8 mouse cellular contexts compared by ENCODE assay signal in genomic region chr16:38376841-38377249, GRCm38 (mm10). TPM values are rescaled to one million over a fixed set of nuclear protein-coding genes. Genes with fewer than 3 reads are reported as not detected.
A peak's percentile ranks its signal among the peaks of the same experiment; 100 is the strongest.
DNase-seq lines count a peak whose midpoint lies in the region; ATAC-seq and TF ChIP-seq lines count a peak whose summit lies in the region.

No protein-coding gene starts in this region.

- H3K27ac ChIP-seq in heart, postnatal 0 days (ENCODE audit: low read depth), result peak overlapping the region; percentile 27
- peak overlapping the region; percentile 47; the same call in 1 of the 2 replicates for H3K27ac ChIP-seq in liver, embryonic 11.5 days (ENCODE audit: low read depth, low read length)
- peak overlapping the region; percentile 71; the same call in 1 of the 2 replicates for H3K27ac ChIP-seq in neural tube, embryonic 14.5 days (ENCODE audit: low read depth, low read length)

- H3K4me2 ChIP-seq in heart, postnatal 0 days (ENCODE audit: low read depth, low read length), result peak overlapping the region; percentile 36
- H3K4me2 ChIP-seq in liver, embryonic 11.5 days, result peak overlapping the region; percentile 58
- peak overlapping the region; percentile 41 for H3K4me2 ChIP-seq in neural tube, embryonic 14.5 days (ENCODE audit: low read depth, low read length)

- 34% methylated on average over 8 of the region's 8 CpGs for WGBS in heart, postnatal 0 days
- WGBS in liver, embryonic 11.5 days, result 36% methylated on average over 8 of the region's 8 CpGs
- 60% methylated on average over 8 of the region's 8 CpGs for WGBS in neural tube, embryonic 14.5 days

- no peaks in the 10 kb centered on the region for H3K27me3 ChIP-seq in G1E (ENCODE audit: insufficient read depth, low read length)
- no peaks in the 10 kb centered on the region for H3K27me3 ChIP-seq in heart, postnatal 0 days (ENCODE audit: control insufficient read depth, insufficient read depth, low read length)
- H3K27me3 ChIP-seq in liver, embryonic 11.5 days (replicated peaks; ENCODE audit: control insufficient read depth, insufficient read depth, low read length), result no peaks in the 10 kb centered on the region
- H3K27me3 ChIP-seq in neural tube, embryonic 14.5 days (ENCODE audit: control insufficient read depth, insufficient read depth, low read length), result no peaks in the 10 kb centered on the region

- no peak for TF ChIP-seq CTCF in G1E (IDR thresholded peaks at IDR 0.05; ENCODE audit: low read depth, low read length)
- TF ChIP-seq CTCF in heart, postnatal 0 days (IDR thresholded peaks at IDR 0.05; ENCODE audit: low read depth), result no peak

- peak; percentile 27 for ATAC-seq in cerebellum, adult (ENCODE audit: insufficient number of reproducible peaks, low FRiP score, low TSS enrichment)
- no peak for ATAC-seq in G1E (ENCODE audit: extremely low read depth, insufficient number of reproducible peaks, low FRiP score, poor library complexity, severe bottlenecking)
- ATAC-seq in heart, postnatal 0 days (ENCODE audit: insufficient read depth, low read depth), result 0 out of 2 replicates have a peak, but pooled peaks have one; percentile 6
- no peak for ATAC-seq in liver, embryonic 11.5 days (replicated peaks; ENCODE audit: low FRiP score)
- ATAC-seq in neural tube, embryonic 14.5 days (ENCODE audit: low read depth), result peak; percentile 62

- H3K4me1 ChIP-seq in G1E (ENCODE audit: insufficient read depth, low read depth, low read length), result peaks cover 76% of the 10 kb centered on the region
- H3K4me1 ChIP-seq in heart, postnatal 0 days (ENCODE audit: control insufficient read depth, insufficient read depth), result peaks cover 14% of the 10 kb centered on the region; the same call in 1 of the 2 replicates
- H3K4me1 ChIP-seq in liver, embryonic 11.5 days (replicated peaks; ENCODE audit: control insufficient read depth, insufficient read depth, low read length), result peaks cover 48% of the 10 kb centered on the region
- no peaks in the 10 kb centered on the region; the same call in 1 of the 2 replicates for H3K4me1 ChIP-seq in neural tube, embryonic 14.5 days (ENCODE audit: control insufficient read depth, insufficient read depth, low read length)

- intact Hi-C loops in left cerebral cortex, postnatal 4 days (cut with DNase I), result no loop called here

- 0 out of 2 replicates have a peak overlapping the region, but pooled peaks have one; percentile 29 for H3K9ac ChIP-seq in heart, postnatal 0 days (replicated peaks; ENCODE audit: low read depth, low read length)
- H3K9ac ChIP-seq in liver, embryonic 11.5 days (ENCODE audit: low read depth, low read length), result peak overlapping the region; percentile 43
- peak overlapping the region; percentile 44; the same call in 1 of the 2 replicates for H3K9ac ChIP-seq in neural tube, embryonic 14.5 days (replicated peaks; ENCODE audit: low read depth, low read length)

- H3K9me3 ChIP-seq in G1E (replicated peaks), result no peaks in the 10 kb centered on the region
- H3K9me3 ChIP-seq in heart, postnatal 0 days (replicated peaks; ENCODE audit: control insufficient read depth, low read length), result no peaks in the 10 kb centered on the region
- no peaks in the 10 kb centered on the region for H3K9me3 ChIP-seq in liver, embryonic 11.5 days (ENCODE audit: control insufficient read depth, low read length)
- no peaks in the 10 kb centered on the region for H3K9me3 ChIP-seq in neural tube, embryonic 14.5 days (ENCODE audit: control insufficient read depth, low read length)

- H3K4me3 ChIP-seq in G1E (ENCODE audit: low read depth, low read length), result peak overlapping the region; percentile 50; the same call in 1 of the 2 replicates
- peak overlapping the region; percentile 19 for H3K4me3 ChIP-seq in heart, postnatal 0 days (ENCODE audit: low read depth, low read length)
- H3K4me3 ChIP-seq in liver, embryonic 11.5 days (ENCODE audit: low read depth, low read length), result peak overlapping the region; percentile 36
- peak overlapping the region; percentile 9; the same call in 1 of the 2 replicates for H3K4me3 ChIP-seq in neural tube, embryonic 14.5 days (ENCODE audit: low read depth, low read length)

- TF ChIP-seq EP300 in heart, postnatal 0 days (IDR thresholded peaks at IDR 0.05; ENCODE audit: low read depth), result no peak

- DNase-seq in cerebellum, adult 18-20 months, result no peak
- no peak for DNase-seq in G1E (ENCODE audit: low spot score)
- peak; percentile 5 for DNase-seq in heart, postnatal 0 days (ENCODE audit: low spot score)
- DNase-seq in liver, embryonic 11.5 days (ENCODE audit: low spot score), result no peak
- no peak for DNase-seq in left cerebral cortex, postnatal 4 days
- no peak for DNase-seq in gastrocnemius, postnatal 10 days

- peaks cover 31% of the 10 kb centered on the region for H3K36me3 ChIP-seq in G1E (replicated peaks)
- H3K36me3 ChIP-seq in heart, postnatal 0 days (replicated peaks; ENCODE audit: control insufficient read depth, insufficient read depth, low read length), result peaks cover 66% of the 10 kb centered on the region
- no peaks in the 10 kb centered on the region for H3K36me3 ChIP-seq in liver, embryonic 11.5 days (ENCODE audit: control insufficient read depth, insufficient read depth, low read length)
- no peaks in the 10 kb centered on the region for H3K36me3 ChIP-seq in neural tube, embryonic 14.5 days (ENCODE audit: control insufficient read depth, insufficient read depth, low read length)

RNA-seq across cellular contexts. Expression of gene Popdc2, which starts 14.8 kb away (rescaled TPM):
- 22.7 and 25.7 TPM in 2 replicates for total RNA-seq in G1E (2014; fragmentation: Nextera tagmentation)
- 2.8 and 4.3 TPM in 2 replicates for total RNA-seq in G1E (2017)
- polyA plus RNA-seq in G1E (2012), result 5.0 and 5.4 TPM in 2 replicates
- 982 and 1,104 TPM in 2 replicates for total RNA-seq in heart, postnatal 0 days (2014; rRNA removed; ENCODE audit: low replicate concordance)
- 564 and 675 TPM in 2 replicates for polyA plus RNA-seq in heart, postnatal 0 days (2015; fragmentation: Nextera tagmentation; extraction: Ambion mirVana)
- polyA plus RNA-seq in liver, embryonic 11.5 days (2014; fragmentation: Nextera tagmentation; extraction: Ambion mirVana), result 14.8 and 15.8 TPM in 2 replicates
- 0.62 and 0.71 TPM in 2 replicates for polyA plus RNA-seq in neural tube, embryonic 14.5 days (2014; fragmentation: Nextera tagmentation; extraction: Ambion mirVana)
- total RNA-seq in left cerebral cortex, postnatal 4 days (2021), result under 1 TPM; 0.34 to 0.50 TPM
- 10 to 100 TPM; 56.0 to 67.3 TPM for total RNA-seq in gastrocnemius, postnatal 10 days (2021)

RNA-seq across cellular contexts. Expression of gene Gm21987, which starts 30.0 kb away (rescaled TPM):
- total RNA-seq in G1E (2014; fragmentation: Nextera tagmentation), result 4.7 TPM in 1 of 2 replicates, not detected in the other
- total RNA-seq in G1E (2017), result not detected in 2 replicates
- 1,146 and 1,190 TPM in 2 replicates for polyA plus RNA-seq in G1E (2012)
- total RNA-seq in heart, postnatal 0 days (2014; rRNA removed; ENCODE audit: low replicate concordance), result not detected in 2 replicates
- 5.1 and 6.2 TPM in 2 replicates for polyA plus RNA-seq in heart, postnatal 0 days (2015; fragmentation: Nextera tagmentation; extraction: Ambion mirVana)
- polyA plus RNA-seq in liver, embryonic 11.5 days (2014; fragmentation: Nextera tagmentation; extraction: Ambion mirVana), result not detected in 2 replicates
- not detected in 2 replicates for polyA plus RNA-seq in neural tube, embryonic 14.5 days (2014; fragmentation: Nextera tagmentation; extraction: Ambion mirVana)
- not detected for total RNA-seq in left cerebral cortex, postnatal 4 days (2021)
- not detected for total RNA-seq in gastrocnemius, postnatal 10 days (2021)

RNA-seq across cellular contexts. Expression of gene Cox17, which starts 30.1 kb away (rescaled TPM):
- total RNA-seq in G1E (2014; fragmentation: Nextera tagmentation) (210 and 232 TPM in 2 replicates), G1E (2017) (836 and 871 TPM in 2 replicates)
- 163 and 234 TPM in 2 replicates for polyA plus RNA-seq in G1E (2012)
- 84.7 and 177 TPM in 2 replicates for total RNA-seq in heart, postnatal 0 days (2014; rRNA removed; ENCODE audit: low replicate concordance)
- 579 and 627 TPM in 2 replicates for polyA plus RNA-seq in heart, postnatal 0 days (2015; fragmentation: Nextera tagmentation; extraction: Ambion mirVana)
- 441 and 497 TPM in 2 replicates for polyA plus RNA-seq in liver, embryonic 11.5 days (2014; fragmentation: Nextera tagmentation; extraction: Ambion mirVana)
- 82.0 and 91.6 TPM in 2 replicates for polyA plus RNA-seq in neural tube, embryonic 14.5 days (2014; fragmentation: Nextera tagmentation; extraction: Ambion mirVana)
- total RNA-seq in left cerebral cortex, postnatal 4 days (2021), result 10 to 100 TPM; 35.0 to 42.2 TPM
- 100 to 1,000 TPM; 127 to 139 TPM for total RNA-seq in gastrocnemius, postnatal 10 days (2021)

RNA-seq across cellular contexts. Expression of gene Maats1, which starts 34.9 kb away (rescaled TPM):
- total RNA-seq in G1E (2014; fragmentation: Nextera tagmentation), result not detected in 2 replicates
- total RNA-seq in G1E (2017), result 0.11 TPM in 1 of 2 replicates, not detected in the other
- not detected in 2 replicates for polyA plus RNA-seq in G1E (2012)
- not detected in 2 replicates for total RNA-seq in heart, postnatal 0 days (2014; rRNA removed; ENCODE audit: low replicate concordance)
- 0.10 and 0.15 TPM in 2 replicates for polyA plus RNA-seq in heart, postnatal 0 days (2015; fragmentation: Nextera tagmentation; extraction: Ambion mirVana)
- polyA plus RNA-seq in liver, embryonic 11.5 days (2014; fragmentation: Nextera tagmentation; extraction: Ambion mirVana), result 0.05 TPM in 1 of 2 replicates, not detected in the other
- 0.62 and 0.66 TPM in 2 replicates for polyA plus RNA-seq in neural tube, embryonic 14.5 days (2014; fragmentation: Nextera tagmentation; extraction: Ambion mirVana)
- total RNA-seq in left cerebral cortex, postnatal 4 days (2021), result 1 to 10 TPM in 1 of 2 experiments, under 1 TPM in 1; 0.89 to 1.0 TPM
- under 1 TPM in 1 of 2 experiments, not detected in 1; 0.11 TPM for total RNA-seq in gastrocnemius, postnatal 10 days (2021)

RNA-seq across cellular contexts. Expression of gene Pla1a, which starts 56.1 kb away (rescaled TPM):
- total RNA-seq in G1E (2014; fragmentation: Nextera tagmentation), result 1.7 TPM in 1 of 2 replicates, not detected in the other
- 0.16 TPM in 1 of 2 replicates, not detected in the other for total RNA-seq in G1E (2017)
- polyA plus RNA-seq in G1E (2012), result not detected in 2 replicates
- 13.4 and 14.5 TPM in 2 replicates for total RNA-seq in heart, postnatal 0 days (2014; rRNA removed; ENCODE audit: low replicate concordance)
- 4.6 and 4.9 TPM in 2 replicates for polyA plus RNA-seq in heart, postnatal 0 days (2015; fragmentation: Nextera tagmentation; extraction: Ambion mirVana)
- 0.79 and 1.4 TPM in 2 replicates for polyA plus RNA-seq in liver, embryonic 11.5 days (2014; fragmentation: Nextera tagmentation; extraction: Ambion mirVana)
- polyA plus RNA-seq in neural tube, embryonic 14.5 days (2014; fragmentation: Nextera tagmentation; extraction: Ambion mirVana), result 0.47 and 0.70 TPM in 2 replicates
- under 1 TPM; 0.36 to 0.38 TPM for total RNA-seq in left cerebral cortex, postnatal 4 days (2021)
- 1 to 10 TPM; 1.4 to 1.6 TPM for total RNA-seq in gastrocnemius, postnatal 10 days (2021)

Comparison
In these comparisons a context has a peak if more than half of its experiments do, and no peak if none do; other contexts are left out.
1. ATAC-seq: peak in cerebellum, adult (single experiment), heart, postnatal 0 days (single experiment) and neural tube, embryonic 14.5 days (single experiment); none in G1E (single experiment) and liver, embryonic 11.5 days (single experiment).
2. RNA of gene Popdc2, which starts 14.8 kb away (total RNA-seq): 982 to 1,104 TPM in heart, postnatal 0 days; 56.0 to 67.3 TPM in gastrocnemius, postnatal 10 days, 2.8 to 25.7 TPM in G1E and 0.34 to 0.50 TPM in left cerebral cortex, postnatal 4 days; every median in the first group is over 10 times any median in the second.
3. Peak in every context shown above with its lines, with median percentiles within 50 percentile points of each other: H3K4me3 ChIP-seq, H3K27ac ChIP-seq, H3K4me2 ChIP-seq and H3K9ac ChIP-seq.